Mouse (Mus musculus): ENCODE results near the gene Slc38a8. TPM values are rescaled to one million over a fixed set of nuclear protein-coding genes. Genes with fewer than 3 reads are reported as not detected.

The Slc38a8 gene
- total RNA-seq, 2 experiments from 2014 or later = not detected

- no peak for DNase-seq (ENCODE audit: low spot score in 2 of 2)
Observed at GRCm38 (mm10) chr8:119439424-119439823, 62.1 kb downstream of the Slc38a8 start.

GRCm38 (mm10) chr8:119438876-119439275 is 62.6 kb downstream of the Slc38a8 start:
- DNase-seq (ENCODE audit: low spot score in 2 of 2) = no peak

GRCm38 (mm10) chr8:119437506-119437905 is 64.0 kb downstream of the Slc38a8 start:
- DNase-seq (ENCODE audit: low spot score in 2 of 2) = no peak

- peak; percentile 63 to 76 for DNase-seq (ENCODE audit: low spot score in 2 of 2)
Observed at GRCm38 (mm10) chr8:119436933-119437332, 64.6 kb downstream of the Slc38a8 start.

GRCm38 (mm10) chr8:119436331-119436730 is 65.2 kb downstream of the Slc38a8 start:
- no peak for DNase-seq (ENCODE audit: low spot score in 2 of 2)

- no peak for DNase-seq (ENCODE audit: low spot score in 2 of 2)
Observed at GRCm38 (mm10) chr8:119435527-119435926, 66.0 kb downstream of the Slc38a8 start.

- DNase-seq (ENCODE audit: low spot score in 2 of 2) = no peak
Observed at GRCm38 (mm10) chr8:119434569-119434968, 66.9 kb downstream of the Slc38a8 start.

GRCm38 (mm10) chr8:119433582-119434174 is 67.8 kb downstream of the Slc38a8 start, which contains the start of gene Osgin1:
TSS of gene Osgin1 (plus strand) at chr8:119434124.
- no peak for DNase-seq (ENCODE audit: low spot score in 2 of 2)

GRCm38 (mm10) chr8:119432372-119432771 is 69.1 kb downstream of the Slc38a8 start:
- DNase-seq (ENCODE audit: low spot score in 2 of 2) = no peak

- no peak for DNase-seq (ENCODE audit: low spot score in 2 of 2)
Observed at GRCm38 (mm10) chr8:119430690-119431089, 70.8 kb downstream of the Slc38a8 start.

- DNase-seq (ENCODE audit: low spot score in 2 of 2) = no peak
Observed at GRCm38 (mm10) chr8:119430250-119430649, 71.2 kb downstream of the Slc38a8 start.

Other genes with a start within 250 kb of the Slc38a8 start
- 100 to 1,000 TPM; 173 to 200 TPM for gene Hsbp1, start 157.2 kb downstream of the Slc38a8 start, total RNA-seq (2021)
- gene Mlycd, start 106.8 kb downstream of the Slc38a8 start, total RNA-seq (2021) = 10 to 100 TPM; 66.5 to 68.1 TPM
- gene Osgin1, start 67.6 kb downstream of the Slc38a8 start, total RNA-seq (2021) = 1 to 10 TPM; 2.2 to 3.8 TPM
- under 1 TPM; 0.59 to 0.78 TPM for gene Necab2, start 55.0 kb downstream of the Slc38a8 start, total RNA-seq (2021)
- gene Mbtps1, start 57.0 kb upstream of the Slc38a8 start, total RNA-seq (2021) = 10 to 100 TPM; 81.4 to 84.9 TPM
- 10 to 100 TPM; 17.9 to 19.3 TPM for gene Hsdl1, start 73.5 kb upstream of the Slc38a8 start, total RNA-seq (2021)
- gene Dnaaf1, start 73.5 kb upstream of the Slc38a8 start, total RNA-seq (2021) = not detected
- 1 to 10 TPM; 5.8 to 6.1 TPM for gene Taf1c, start 103.5 kb upstream of the Slc38a8 start, total RNA-seq (2021)
- not detected for gene Adad2, start 111.0 kb upstream of the Slc38a8 start, total RNA-seq (2021)
- under 1 TPM; 0.17 to 0.29 TPM for gene Kcng4, start 134.0 kb upstream of the Slc38a8 start, total RNA-seq (2021)
- gene Wfdc1, start 164.7 kb upstream of the Slc38a8 start, total RNA-seq (2021) = 10 to 100 TPM; 56.9 to 59.7 TPM
- not detected for gene Atp2c2, start 198.3 kb upstream of the Slc38a8 start, total RNA-seq (2021)